Mouse (Mus musculus) spleen, adult 2 months (tissue): ENCODE measurements around the gene Ppm1h.

Experiments
- CTCF ChIP-seq: fragments of 200-500 bp; IDR thresholded peaks from 2 replicates; pipeline ENCODE4 v1.5.1; 2011; ENCODE audit warnings: mild to moderate bottlenecking, inconsistent platforms; ENCODE audit not compliant: insufficient read depth, insufficient read length, insufficient replicate concordance; ENCODE audit errors: extremely low read depth
- POLR2A ChIP-seq: fragments of 200-500 bp; IDR thresholded peaks from 2 replicates; pipeline ENCODE4 v1.6.1; 2011; ENCODE audit warnings: low read depth, low read length, inconsistent platforms

DNA sequence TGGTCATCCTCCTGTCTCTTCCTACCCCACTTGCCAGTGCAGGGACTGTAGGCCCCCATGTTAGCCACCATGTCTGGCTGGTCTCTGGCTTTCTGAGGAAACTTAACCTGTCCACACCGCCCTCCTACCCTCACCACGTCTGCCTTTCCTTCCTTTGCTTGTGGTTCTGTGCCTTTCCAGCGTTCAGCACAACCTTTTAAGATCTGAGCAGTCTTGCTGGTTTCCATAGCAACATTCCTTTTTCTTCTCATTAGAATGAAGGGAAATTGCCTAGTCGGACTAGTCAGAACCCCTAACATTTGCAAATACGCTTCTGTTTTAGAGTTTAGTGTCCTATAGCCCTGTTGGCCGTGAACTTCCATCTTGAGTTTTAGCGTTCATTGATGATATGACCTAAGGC, 62.6 kb downstream of the Ppm1h start:
- no peak for TF ChIP-seq CTCF
- TF ChIP-seq POLR2A, result no peak
